ENCODE assay signal across 8 mouse cellular contexts in the genomic region with DNA sequence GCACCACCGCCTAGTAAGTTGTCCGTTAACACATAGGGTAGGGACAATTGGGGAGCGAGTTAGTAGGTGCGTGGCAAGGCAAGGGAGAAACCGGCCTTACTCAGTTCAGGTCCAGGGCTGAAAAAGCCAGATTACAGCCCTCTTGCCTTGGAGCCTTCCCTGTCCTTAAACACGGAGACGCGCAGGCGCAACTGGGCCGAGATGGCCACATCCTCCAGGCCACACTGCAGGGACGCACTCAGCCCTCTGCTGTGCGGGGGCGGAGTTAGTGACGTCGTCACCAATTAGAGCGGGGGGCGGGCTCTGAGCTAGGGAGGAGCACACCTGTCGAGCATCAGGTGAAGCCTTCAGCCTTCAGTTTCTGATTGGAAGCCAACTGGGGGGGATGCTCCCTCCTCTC. TPM values are rescaled to one million over a fixed set of nuclear protein-coding genes. Genes with fewer than 3 reads are reported as not detected.
DNase-seq lines count a peak whose midpoint lies in the region; ATAC-seq and TF ChIP-seq lines count a peak whose summit lies in the region.

No protein-coding gene starts in this region.

- H3K27me3 ChIP-seq in heart, embryonic 10.5 days (ENCODE audit: insufficient read depth, poor library complexity, severe bottlenecking): no peaks in the 10 kb centered on the region; the same call in 1 of the 2 replicates
- H3K27me3 ChIP-seq in hindbrain, embryonic 12.5 days: no peaks in the 10 kb centered on the region
- no peaks in the 10 kb centered on the region for H3K27me3 ChIP-seq in lung, embryonic 16.5 days (ENCODE audit: control insufficient read depth, insufficient read depth, low read depth, low read length)

- peak overlapping the region; percentile 51 for H3K4me2 ChIP-seq in hindbrain, embryonic 12.5 days (replicated peaks)
- peak overlapping the region; percentile 32; the same call in 1 of the 2 replicates for H3K4me2 ChIP-seq in lung, embryonic 16.5 days (ENCODE audit: low read depth, low read length)

- WGBS in heart, embryonic 10.5 days: 8% methylated on average over 18 of the region's 18 CpGs
- WGBS in hindbrain, embryonic 12.5 days: 11% methylated on average over 18 of the region's 18 CpGs
- WGBS in lung, embryonic 16.5 days: 17% methylated on average over 18 of the region's 18 CpGs

- peaks cover 29% of the 10 kb centered on the region for H3K4me1 ChIP-seq in heart, embryonic 10.5 days
- H3K4me1 ChIP-seq in cortical plate, adult 2 months (ENCODE audit: control insufficient read depth, insufficient read depth, low read length): no peaks in the 10 kb centered on the region
- peaks cover 12% of the 10 kb centered on the region for H3K4me1 ChIP-seq in hindbrain, embryonic 12.5 days
- H3K4me1 ChIP-seq in lung, embryonic 16.5 days (replicated peaks; ENCODE audit: control insufficient read depth, insufficient read depth, low read length): peaks cover 4% of the 10 kb centered on the region; the same call in 1 of the 2 replicates

- ATAC-seq in hindbrain, embryonic 12.5 days (ENCODE audit: low FRiP score): peak; percentile 82
- peak; percentile 81 for ATAC-seq in lung, embryonic 16.5 days (ENCODE audit: low read depth)

- H3K27ac ChIP-seq in heart, embryonic 10.5 days: peak overlapping the region; percentile 62
- H3K27ac ChIP-seq in cortical plate, adult 2 months (ENCODE audit: insufficient read depth, low read length): no peak overlapping the region
- H3K27ac ChIP-seq in hindbrain, embryonic 12.5 days: no peak overlapping the region
- peak overlapping the region; percentile 31; the same call in 1 of the 2 replicates for H3K27ac ChIP-seq in lung, embryonic 16.5 days (ENCODE audit: low read length)

- DNase-seq in heart, embryonic 10.5 days (ENCODE audit: low spot score): peak; percentile 91
- no peak for DNase-seq in heart, adult 9 months (ENCODE audit: low spot score in 2 of 2)
- peak; percentile 33 to 42 for DNase-seq in layer of hippocampus, postnatal 14 days (ENCODE audit: low spot score in 2 of 2)
- DNase-seq in right cerebral cortex, adult 18-20 months: peak; percentile 81
- DNase-seq in thymus, postnatal 4 days: no peak

- peak overlapping the region; percentile 3; the same call in 1 of the 2 replicates for H3K4me3 ChIP-seq in heart, embryonic 10.5 days
- no peak overlapping the region for H3K4me3 ChIP-seq in cortical plate, adult 2 months (ENCODE audit: insufficient read depth, low read length)
- H3K4me3 ChIP-seq in hindbrain, embryonic 12.5 days: peak overlapping the region; percentile 20
- H3K4me3 ChIP-seq in lung, embryonic 16.5 days (ENCODE audit: low read length): 0 out of 2 replicates have a peak overlapping the region, but pooled peaks have one; percentile 9

- 0 out of 2 replicates have a peak overlapping the region, but pooled peaks have one; percentile 41 for H3K9ac ChIP-seq in hindbrain, embryonic 12.5 days
- H3K9ac ChIP-seq in lung, embryonic 16.5 days (ENCODE audit: low read length): no peak overlapping the region

- TF ChIP-seq POLR2A in cortical plate, adult 2 months (IDR thresholded peaks at IDR 0.05; ENCODE audit: extremely low read depth, insufficient read depth, low read length): peak; percentile 66; the same call in 1 of the 2 replicates

- no peak for TF ChIP-seq CTCF in cortical plate, adult 2 months (IDR thresholded peaks at IDR 0.05; ENCODE audit: extremely low read depth, insufficient read depth, low read length)

- H3K36me3 ChIP-seq in heart, embryonic 10.5 days: peaks cover 51% of the 10 kb centered on the region
- peaks cover 38% of the 10 kb centered on the region for H3K36me3 ChIP-seq in hindbrain, embryonic 12.5 days
- H3K36me3 ChIP-seq in lung, embryonic 16.5 days (ENCODE audit: control insufficient read depth, insufficient read depth, low read length): peaks cover 39% of the 10 kb centered on the region

- H3K9me3 ChIP-seq in heart, embryonic 10.5 days: no peaks in the 10 kb centered on the region
- no peaks in the 10 kb centered on the region for H3K9me3 ChIP-seq in hindbrain, embryonic 12.5 days (replicated peaks)
- H3K9me3 ChIP-seq in lung, embryonic 16.5 days (ENCODE audit: control insufficient read depth, low read length): no peaks in the 10 kb centered on the region

RNA-seq across cellular contexts. Expression of a gene that starts 29.7 kb away (rescaled TPM):
- polyA plus RNA-seq in heart, embryonic 10.5 days (2016; fragmentation: Nextera tagmentation; extraction: Ambion mirVana): 549 and 607 TPM in 2 replicates
- polyA plus RNA-seq in cortical plate, adult 2 months (2012; rRNA removed): 112 and 125 TPM in 2 replicates
- polyA plus RNA-seq in hindbrain, embryonic 12.5 days (2016; fragmentation: Nextera tagmentation; extraction: Ambion mirVana): 103 and 112 TPM in 2 replicates
- 100 to 1,000 TPM in 1 of 2 experiments, 10 to 100 TPM in 1; 89.7 to 110 TPM for total RNA-seq in layer of hippocampus, postnatal 14 days (2021)
- polyA plus RNA-seq in lung, embryonic 16.5 days (2015; fragmentation: Nextera tagmentation; extraction: Ambion mirVana): 89.7 and 95.7 TPM in 2 replicates

RNA-seq across cellular contexts. Expression of a gene that starts 35.8 kb away (rescaled TPM):
- polyA plus RNA-seq in heart, embryonic 10.5 days (2016; fragmentation: Nextera tagmentation; extraction: Ambion mirVana): 8.1 and 10.0 TPM in 2 replicates
- polyA plus RNA-seq in cortical plate, adult 2 months (2012; rRNA removed): 8.1 and 8.8 TPM in 2 replicates
- 7.3 and 9.7 TPM in 2 replicates for polyA plus RNA-seq in hindbrain, embryonic 12.5 days (2016; fragmentation: Nextera tagmentation; extraction: Ambion mirVana)
- total RNA-seq in layer of hippocampus, postnatal 14 days (2021): 10 to 100 TPM in 1 of 2 experiments, 1 to 10 TPM in 1; 7.3 to 11.0 TPM
- polyA plus RNA-seq in lung, embryonic 16.5 days (2015; fragmentation: Nextera tagmentation; extraction: Ambion mirVana): 9.0 and 9.3 TPM in 2 replicates

RNA-seq across cellular contexts. Expression of a gene that starts 51.6 kb away (rescaled TPM):
- 26.6 and 31.9 TPM in 2 replicates for polyA plus RNA-seq in heart, embryonic 10.5 days (2016; fragmentation: Nextera tagmentation; extraction: Ambion mirVana)
- polyA plus RNA-seq in cortical plate, adult 2 months (2012; rRNA removed): 0.55 and 0.56 TPM in 2 replicates
- polyA plus RNA-seq in hindbrain, embryonic 12.5 days (2016; fragmentation: Nextera tagmentation; extraction: Ambion mirVana): 7.4 and 7.9 TPM in 2 replicates
- under 1 TPM; 0.28 to 0.31 TPM for total RNA-seq in layer of hippocampus, postnatal 14 days (2021)
- 1.4 and 4.3 TPM in 2 replicates for polyA plus RNA-seq in lung, embryonic 16.5 days (2015; fragmentation: Nextera tagmentation; extraction: Ambion mirVana)

RNA-seq across cellular contexts. Expression of a gene that starts 56.9 kb away (rescaled TPM):
- 126 and 154 TPM in 2 replicates for polyA plus RNA-seq in heart, embryonic 10.5 days (2016; fragmentation: Nextera tagmentation; extraction: Ambion mirVana)
- polyA plus RNA-seq in cortical plate, adult 2 months (2012; rRNA removed): 29.2 and 29.9 TPM in 2 replicates
- polyA plus RNA-seq in hindbrain, embryonic 12.5 days (2016; fragmentation: Nextera tagmentation; extraction: Ambion mirVana): 193 and 195 TPM in 2 replicates
- 10 to 100 TPM; 21.1 to 25.3 TPM for total RNA-seq in layer of hippocampus, postnatal 14 days (2021)
- polyA plus RNA-seq in lung, embryonic 16.5 days (2015; fragmentation: Nextera tagmentation; extraction: Ambion mirVana): 114 and 123 TPM in 2 replicates

Comparison
In these comparisons a context has a peak if more than half of its experiments do, and no peak if none do; other contexts are left out.
1. DNase-seq: peak in heart, embryonic 10.5 days (single experiment), layer of hippocampus, postnatal 14 days (2 of 2) and right cerebral cortex, adult 18-20 months (single experiment); none in heart, adult 9 months (0 of 2) and thymus, postnatal 4 days (single experiment).
2. H3K27ac ChIP-seq: peak in heart, embryonic 10.5 days (single experiment) and lung, embryonic 16.5 days (single experiment); none in cortical plate, adult 2 months (single experiment) and hindbrain, embryonic 12.5 days (single experiment).